Mouse (Mus musculus) adrenal gland, adult (tissue): ENCODE data around the gene Tmem50a.

Experiments used
- DNase-seq, 2 experiments: peaks; one replicate each; pipeline ENCODE4 v3.0.0; 2022 to 2023; ENCODE audit warnings: low spot score in 1 of 2; ENCODE audit not compliant: inconsistent age in 2 of 2

Gene Tmem50a

DNA sequence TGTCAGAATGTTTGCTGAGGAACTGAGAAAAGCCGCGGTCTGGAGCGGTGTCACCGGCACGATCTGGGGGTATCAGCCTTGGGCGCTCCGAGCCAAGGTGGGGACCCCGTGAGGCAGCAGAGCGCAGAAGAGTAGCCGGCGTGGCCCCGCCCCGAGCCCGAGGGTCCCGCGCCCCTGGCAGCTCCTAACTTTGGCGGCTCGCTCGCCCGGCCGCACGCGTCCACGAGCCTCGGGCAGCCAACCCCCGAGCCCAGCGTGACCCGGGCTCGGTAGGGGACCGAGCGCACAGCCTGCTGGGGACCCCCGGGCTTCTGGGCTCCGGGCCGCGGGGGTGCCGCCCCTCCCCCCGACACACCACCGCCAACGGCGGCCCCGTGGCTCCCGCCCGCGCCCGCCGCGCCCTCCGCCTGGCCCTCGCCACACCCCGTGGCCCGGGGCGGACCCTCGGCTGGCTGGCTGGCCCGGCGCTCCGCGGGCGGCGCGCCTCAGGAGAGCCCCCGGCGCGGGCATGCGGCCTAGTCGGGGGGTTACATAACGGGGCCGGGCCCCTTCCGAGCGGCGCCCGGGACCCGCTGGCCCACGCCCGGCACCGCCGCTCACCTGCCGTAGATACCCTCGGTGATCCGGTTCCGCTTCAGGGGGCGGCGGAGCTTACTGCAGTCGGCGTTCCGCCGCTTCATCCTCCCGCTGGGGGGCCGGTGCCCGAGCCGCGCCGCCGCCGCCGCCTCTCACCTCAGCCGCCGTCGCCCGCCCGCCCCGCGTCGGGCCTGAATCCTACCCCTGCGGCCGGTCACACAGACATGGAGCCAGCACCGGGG lies 62.2 kb downstream of the Tmem50a start:
- no peak for DNase-seq

DNA sequence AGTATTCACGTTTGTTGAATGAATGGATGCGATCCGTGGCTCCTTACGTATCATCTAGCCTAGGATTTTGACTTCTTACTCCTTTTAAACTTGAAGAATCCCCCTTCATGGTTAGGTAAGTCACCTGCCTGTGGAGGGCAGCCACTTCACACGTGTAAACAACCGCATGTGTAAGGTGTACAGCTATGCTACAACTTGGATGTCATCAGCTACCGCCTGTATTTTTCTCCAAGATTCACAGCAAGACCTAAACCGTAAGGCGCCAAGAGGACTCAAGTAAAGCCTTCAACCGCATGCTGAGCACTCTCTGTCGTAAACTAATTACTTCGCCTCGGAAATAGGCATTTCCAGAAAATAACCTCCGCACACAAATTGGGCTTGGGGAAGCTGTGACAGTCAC lies 62.9 kb downstream of the Tmem50a start:
- DNase-seq = peak in 1 of 2 experiments; percentile 48

DNA sequence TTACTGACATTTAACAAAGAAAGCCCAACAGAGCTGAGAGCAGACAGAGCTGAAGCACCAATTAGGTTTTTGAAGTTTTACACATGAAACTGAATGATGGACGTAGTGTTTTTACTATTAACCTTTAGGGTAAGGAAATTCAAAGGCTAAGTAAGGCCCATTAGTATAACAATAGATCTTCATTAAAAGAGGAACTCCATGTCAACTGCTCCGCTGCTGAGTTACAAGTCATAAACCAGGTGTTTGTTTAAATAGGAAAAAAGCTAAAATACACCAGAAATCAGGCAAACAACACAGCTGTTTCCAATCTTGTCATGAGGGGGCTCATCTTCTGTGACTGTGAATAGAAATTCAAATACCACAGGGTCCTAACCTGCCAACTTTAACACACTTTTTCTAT lies 63.6 kb downstream of the Tmem50a start:
- DNase-seq = no peak

DNA sequence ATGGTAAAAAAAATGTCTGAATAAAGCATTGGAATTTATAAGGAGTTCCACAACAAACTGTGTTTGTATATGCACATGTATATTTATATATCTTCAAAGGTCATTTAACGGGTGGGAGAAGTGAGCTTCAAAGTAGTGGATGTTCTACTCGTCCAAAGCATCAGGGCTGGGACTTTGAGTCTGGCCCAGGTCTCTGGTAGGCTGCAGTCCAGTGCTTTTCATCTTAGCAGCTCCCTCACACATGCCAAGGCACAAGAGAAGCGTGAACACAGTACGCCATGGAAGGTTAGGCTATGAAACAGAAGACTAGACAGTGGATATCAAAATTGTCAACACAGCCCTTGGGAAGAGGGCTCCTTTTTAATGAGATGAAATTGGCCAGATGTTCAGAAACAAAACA lies 64.3 kb downstream of the Tmem50a start:
- no peak for DNase-seq
